Mouse (Mus musculus): ENCODE data around the gene Kif20b. TPM values are rescaled to one million over a fixed set of nuclear protein-coding genes. Genes with fewer than 3 reads are reported as not detected.

Gene Kif20b
- total RNA-seq, 2 experiments from 2014 or later, result 1.2 to 1.3 TPM

GRCm38 (mm10) chr19:34906772-34907171 lies 15.4 kb upstream of the Kif20b start:
- intact Hi-C loops (cut with DNase I), result no loop called here
- peak in 1 of 2 experiments; percentile 7 for DNase-seq (ENCODE audit: low spot score in 2 of 2)

GRCm38 (mm10) chr19:34912366-34912765 lies 9.8 kb upstream of the Kif20b start:
- DNase-seq (ENCODE audit: low spot score in 2 of 2), result no peak
- intact Hi-C loops (cut with DNase I), result no loop called here

- no peak for DNase-seq (ENCODE audit: low spot score in 2 of 2)
- intact Hi-C loops (cut with DNase I), result loop anchor here (2.0 kb wide), 1 partner anchor 41 kb away; the partner anchor contains the start of gene Pank1
Observed at GRCm38 (mm10) chr19:34920066-34920465, 2.1 kb upstream of the Kif20b start.

GRCm38 (mm10) chr19:34920531-34920930 lies 1.6 kb upstream of the Kif20b start:
- intact Hi-C loops (cut with DNase I), result loop anchor here (2.0 kb wide), 1 partner anchor 42 kb away; the partner anchor contains the start of gene Pank1
- no peak for DNase-seq (ENCODE audit: low spot score in 2 of 2)

GRCm38 (mm10) chr19:34921253-34921651 lies 909 bp upstream of the Kif20b start:
- DNase-seq (ENCODE audit: low spot score in 2 of 2), result no peak
- intact Hi-C loops (cut with DNase I), result loop anchor here (2.0 kb wide), 1 partner anchor 42 kb away; the partner anchor contains the start of gene Pank1

GRCm38 (mm10) chr19:34922603-34922963 lies 422 bp downstream of the Kif20b start:
- intact Hi-C loops (cut with DNase I), result no loop called here
- no peak for DNase-seq (ENCODE audit: low spot score in 2 of 2)

- DNase-seq (ENCODE audit: low spot score in 2 of 2), result no peak
- intact Hi-C loops (cut with DNase I), result no loop called here
Observed at GRCm38 (mm10) chr19:34947206-34947605, 25.0 kb downstream of the Kif20b start.

GRCm38 (mm10) chr19:34953842-34954541 lies 31.8 kb downstream of the Kif20b start:
- intact Hi-C loops (cut with DNase I), result no loop called here
- no peak for DNase-seq (ENCODE audit: low spot score in 2 of 2)

GRCm38 (mm10) chr19:34959369-34959768 lies 37.2 kb downstream of the Kif20b start:
- intact Hi-C loops (cut with DNase I), result no loop called here
- DNase-seq (ENCODE audit: low spot score in 2 of 2), result peak; percentile 27 to 36

GRCm38 (mm10) chr19:34984742-34985141 lies 62.6 kb downstream of the Kif20b start:
- intact Hi-C loops (cut with DNase I), result no loop called here
- no peak for DNase-seq (ENCODE audit: low spot score in 2 of 2)

GRCm38 (mm10) chr19:34990443-34990842 lies 68.3 kb downstream of the Kif20b start:
- intact Hi-C loops (cut with DNase I), result loop anchor here (10.0 kb wide), 1 partner anchor 134 kb away; no protein-coding TSS in a partner anchor
- DNase-seq (ENCODE audit: low spot score in 2 of 2), result no peak

GRCm38 (mm10) chr19:34992969-34993527 lies 70.9 kb downstream of the Kif20b start:
- peak; percentile 52 to 71 for DNase-seq (ENCODE audit: low spot score in 2 of 2)
- intact Hi-C loops (cut with DNase I), result loop anchor here (1.0 to 10.0 kb wide), 3 partner anchors 132 to 1090 kb away; partner anchors contain the start of gene Rpp30

- intact Hi-C loops (cut with DNase I), result no loop called here
- no peak for DNase-seq (ENCODE audit: low spot score in 2 of 2)
Observed at GRCm38 (mm10) chr19:35015058-35015457, 92.9 kb downstream of the Kif20b start.

- DNase-seq (ENCODE audit: low spot score in 2 of 2), result no peak
- intact Hi-C loops (cut with DNase I), result no loop called here
Observed at GRCm38 (mm10) chr19:35017474-35018208, 95.5 kb downstream of the Kif20b start.

GRCm38 (mm10) chr19:35018209-35018581 lies 96.0 kb downstream of the Kif20b start:
- no peak for DNase-seq (ENCODE audit: low spot score in 2 of 2)
- intact Hi-C loops (cut with DNase I), result no loop called here

Small RNA genes lying within 50 kb of the gene (microRNA-seq; reads per million reads assigned to microRNA genes)
- gene Mir1950, result not detected

Other genes starting within 250 kb of the Kif20b start
- gene Slc16a12, start 175.1 kb upstream of the Kif20b start, total RNA-seq (2021), result 1 to 10 TPM; 1.8 to 2.7 TPM
- 10 to 100 TPM; 20.8 to 23.5 TPM for gene Pank1, start 42.9 kb upstream of the Kif20b start, total RNA-seq (2021)